Mouse (Mus musculus) stomach, postnatal 0 days (tissue): ENCODE data around the gene Trim33.

Source experiments
- CTCF ChIP-seq: IDR thresholded peaks from 2 replicates; pipeline ENCODE4 v1.5.1; 2016; ENCODE audit warnings: antibody characterized with exemption, low read depth, mild to moderate bottlenecking, moderate library complexity
- EP300 ChIP-seq: optimal IDR thresholded peaks from 2 replicates; pipeline ENCODE3; 2016; ENCODE audit warnings: antibody characterized with exemption

DNA sequence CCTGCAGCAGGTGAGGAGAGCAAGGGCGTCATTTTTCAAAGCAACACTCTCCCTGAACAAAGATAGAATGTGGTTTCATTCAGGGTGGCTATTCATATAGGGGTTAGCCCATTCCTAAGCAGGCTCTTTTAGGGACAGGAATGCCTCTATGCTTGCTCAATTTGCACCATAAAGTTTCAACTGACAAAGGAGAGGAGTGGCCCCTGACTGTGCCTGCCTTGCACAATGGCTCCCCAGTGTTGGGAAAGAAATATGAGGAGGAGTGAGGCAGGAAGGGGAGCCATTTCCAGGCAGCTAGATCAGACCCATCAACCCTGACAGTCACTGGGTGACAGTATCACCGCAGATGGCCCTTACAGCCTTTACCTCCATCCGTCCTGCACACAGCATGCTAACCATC is 100.3 kb downstream of the Trim33 start:
- TF ChIP-seq CTCF (no peak), EP300 (no peak)
